Mouse (Mus musculus) neural tube, embryonic 12.5 days (tissue): ENCODE data around the gene Camkk1. TPM values are rescaled to one million over a fixed set of nuclear protein-coding genes. Genes with fewer than 3 reads are reported as not detected.

Experiments
- ATAC-seq: fragments of 200-750 bp; cut with Nextera tagmentation; 2 replicates; pipeline ENCODE4 v1.8.0; 2017; ENCODE audit warnings: low read depth, mild to moderate bottlenecking, moderate TSS enrichment, moderate library complexity; ENCODE audit not compliant: low FRiP score
- H3K27ac ChIP-seq: fragments of 300-500 bp; sonication (generic); 2 replicates; pipeline ENCODE4 v1.5.1; 2016
- H3K27me3 ChIP-seq: fragments of 300-500 bp; sonication (generic); replicated peaks from 2 replicates; pipeline ENCODE4 v1.6.1; 2016; ENCODE audit warnings: mild to moderate bottlenecking
- H3K36me3 ChIP-seq: fragments of 300-500 bp; sonication (generic); 2 replicates; pipeline ENCODE4 v1.6.1; 2016; ENCODE audit warnings: mild to moderate bottlenecking
- H3K4me1 ChIP-seq: fragments of 300-500 bp; sonication (generic); 2 replicates; pipeline ENCODE4 v1.6.1; 2016
- H3K4me2 ChIP-seq: fragments of 300-500 bp; sonication (generic); replicated peaks from 2 replicates; pipeline ENCODE4 v1.6.1; 2016; ENCODE audit warnings: mild to moderate bottlenecking
- H3K4me3 ChIP-seq: fragments of 300-500 bp; sonication (generic); 2 replicates; pipeline ENCODE4 v1.5.1; 2016
- H3K9ac ChIP-seq: fragments of 300-500 bp; sonication (generic); 2 replicates; pipeline ENCODE4 v1.6.1; 2016; ENCODE audit warnings: mild to moderate bottlenecking
- H3K9me3 ChIP-seq: fragments of 300-500 bp; sonication (generic); 2 replicates; pipeline ENCODE4 v1.6.1; 2016; ENCODE audit warnings: mild to moderate bottlenecking
- whole genome bisulfite sequencing: fragments of 180-500 bp; shearing (Covaris S2); methylation state at CpG from one replicate; pipeline ENCODE4 v1.1.7; 2016; 5-methylcytosine and 5-hydroxymethylcytosine counted together
- polyA plus RNA-seq: library from polyadenylated mRNA; unstranded; fragments of >200 nt; fragmentation: Nextera tagmentation; extraction: Ambion mirVana; gene quantifications from 2 replicates; pipeline ENCODE4 v1.2.1, GENCODE M21; 2016

Gene Camkk1
- polyA plus RNA-seq, result 14.7 and 14.8 TPM in 2 replicates

DNA sequence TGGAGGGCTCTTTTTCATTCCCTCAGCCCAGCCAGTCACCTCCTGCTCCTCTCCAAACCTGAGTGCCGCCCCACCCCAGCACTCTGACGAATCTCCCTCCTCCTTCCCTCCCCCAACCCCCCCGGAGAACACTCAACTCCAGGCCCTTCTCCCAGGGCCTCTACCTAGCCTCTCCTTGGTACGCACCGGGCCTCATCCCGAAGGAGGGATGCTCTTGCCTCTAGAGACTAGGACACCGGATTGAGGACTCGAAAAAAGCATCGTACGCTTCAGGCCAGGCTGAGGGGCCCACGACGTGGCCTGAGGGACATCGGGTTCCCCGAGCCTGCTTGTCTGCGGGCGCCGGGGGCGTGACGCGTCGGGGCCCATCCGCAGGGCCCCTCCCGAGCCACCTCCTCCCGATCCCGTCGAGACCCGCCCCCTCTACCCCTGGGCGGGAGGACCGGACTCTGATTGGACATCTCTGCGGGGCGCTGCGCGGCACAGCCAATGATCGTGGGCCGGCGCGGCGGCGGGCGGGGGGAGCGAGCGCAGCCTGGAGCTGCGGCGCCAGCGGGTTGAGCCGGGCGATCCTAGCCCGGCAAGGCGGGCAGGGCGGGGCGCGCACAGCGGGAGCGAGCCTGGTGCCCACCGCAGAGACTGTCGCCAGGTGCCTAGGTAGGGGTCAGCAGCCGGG lies at the start of gene Camkk1:
Camkk1 (plus strand) TSS at position 538 of the 676 bp plus-strand sequence.
- WGBS, result 2% methylated on average over 57 of the region's 57 CpGs
- Histone ChIP-seq H3K4me1 (peaks cover 15% of the 10 kb centered on the region), H3K9me3 (no peaks in the 10 kb centered on the region), H3K27ac (no peak within 1 kb of the TSS), H3K4me2 (peak within 1 kb of the TSS; percentile 98), H3K4me3 (peak within 1 kb of the TSS; percentile 60), H3K36me3 (no peaks in the 10 kb centered on the region), H3K27me3 (peaks cover 20% of the 10 kb centered on the region), H3K9ac (peak within 1 kb of the TSS; percentile 67)
- peak; percentile 96 for ATAC-seq

DNA sequence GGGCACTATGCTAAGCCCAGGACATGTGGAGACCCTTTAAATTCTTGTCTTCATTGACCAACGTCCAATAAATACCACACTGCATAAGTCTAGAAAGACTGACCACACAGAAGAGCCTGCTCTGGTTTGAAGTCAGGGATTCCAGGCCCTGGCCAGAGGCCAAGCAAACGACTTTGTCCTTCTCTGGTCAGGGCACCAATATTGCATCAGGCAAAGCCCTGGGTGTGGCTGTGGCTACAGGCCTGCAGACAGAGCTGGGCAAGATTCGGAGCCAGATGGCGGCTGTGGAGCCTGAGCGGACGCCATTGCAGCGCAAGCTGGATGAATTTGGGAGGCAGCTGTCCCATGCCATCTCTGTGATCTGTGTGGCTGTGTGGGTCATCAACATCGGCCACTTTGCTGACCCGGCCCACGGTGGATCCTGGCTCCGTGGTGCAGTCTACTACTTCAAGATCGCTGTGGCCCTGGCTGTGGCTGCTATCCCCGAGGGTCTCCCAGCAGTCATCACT lies 43.8 kb upstream of the Camkk1 start:
- Histone ChIP-seq H3K4me2 (no peak overlapping the region), H3K9ac (no peak overlapping the region), H3K4me3 (no peak overlapping the region), H3K27ac (no peak overlapping the region), H3K27me3 (no peaks in the 10 kb centered on the region), H3K4me1 (no peaks in the 10 kb centered on the region), H3K9me3 (no peaks in the 10 kb centered on the region), H3K36me3 (no peaks in the 10 kb centered on the region)
- no peak for ATAC-seq
- 84% methylated on average over 13 of the region's 13 CpGs for WGBS

DNA sequence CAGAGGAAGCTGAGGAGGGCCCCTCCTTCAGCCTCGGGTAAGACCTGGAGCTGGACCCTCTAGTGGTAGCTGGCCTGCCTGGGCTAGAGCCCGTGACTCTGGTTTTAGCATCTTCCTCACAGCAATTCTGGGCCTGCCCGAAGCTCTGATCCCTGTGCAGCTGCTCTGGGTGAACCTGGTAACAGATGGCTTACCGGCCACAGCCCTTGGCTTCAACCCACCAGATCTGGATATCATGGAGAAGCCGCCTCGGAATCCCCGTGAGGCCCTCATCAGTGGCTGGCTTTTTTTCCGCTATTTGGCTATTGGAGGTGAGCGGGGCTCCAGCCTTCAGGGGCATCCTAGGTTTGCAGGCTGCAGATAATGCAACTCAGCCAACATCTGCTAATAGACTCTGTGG lies 36.3 kb upstream of the Camkk1 start:
- Histone ChIP-seq H3K9me3 (no peaks in the 10 kb centered on the region), H3K4me1 (no peaks in the 10 kb centered on the region), H3K36me3 (no peaks in the 10 kb centered on the region), H3K27ac (no peak overlapping the region), H3K9ac (no peak overlapping the region), H3K4me2 (no peak overlapping the region), H3K4me3 (no peak overlapping the region), H3K27me3 (no peaks in the 10 kb centered on the region)
- WGBS, result 86% methylated on average over 9 of the region's 9 CpGs
- no peak for ATAC-seq

DNA sequence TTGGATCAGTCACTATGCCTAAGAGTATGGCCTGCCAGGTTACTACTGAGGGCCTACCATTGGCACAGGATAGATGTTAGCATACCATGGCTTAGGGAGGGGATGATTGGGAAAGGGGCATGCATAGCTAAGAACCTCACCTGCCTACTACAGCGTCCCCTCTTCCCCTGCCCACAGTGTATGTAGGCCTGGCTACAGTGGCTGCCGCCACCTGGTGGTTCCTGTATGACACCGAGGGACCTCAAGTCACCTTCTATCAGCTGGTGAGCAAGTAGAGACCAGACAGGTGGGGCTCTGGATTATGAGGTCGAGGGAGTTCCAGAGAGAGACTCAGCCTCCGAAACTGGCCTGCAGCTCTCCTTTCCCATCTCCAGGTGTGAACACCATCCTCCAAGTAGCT lies 35.5 kb upstream of the Camkk1 start:
- Histone ChIP-seq H3K27ac (no peak overlapping the region), H3K4me2 (no peak overlapping the region), H3K9ac (no peak overlapping the region), H3K4me1 (no peaks in the 10 kb centered on the region), H3K9me3 (no peaks in the 10 kb centered on the region), H3K27me3 (no peaks in the 10 kb centered on the region), H3K4me3 (no peak overlapping the region), H3K36me3 (no peaks in the 10 kb centered on the region)
- no peak for ATAC-seq
- WGBS, result 46% methylated on average over 5 of the region's 5 CpGs

DNA sequence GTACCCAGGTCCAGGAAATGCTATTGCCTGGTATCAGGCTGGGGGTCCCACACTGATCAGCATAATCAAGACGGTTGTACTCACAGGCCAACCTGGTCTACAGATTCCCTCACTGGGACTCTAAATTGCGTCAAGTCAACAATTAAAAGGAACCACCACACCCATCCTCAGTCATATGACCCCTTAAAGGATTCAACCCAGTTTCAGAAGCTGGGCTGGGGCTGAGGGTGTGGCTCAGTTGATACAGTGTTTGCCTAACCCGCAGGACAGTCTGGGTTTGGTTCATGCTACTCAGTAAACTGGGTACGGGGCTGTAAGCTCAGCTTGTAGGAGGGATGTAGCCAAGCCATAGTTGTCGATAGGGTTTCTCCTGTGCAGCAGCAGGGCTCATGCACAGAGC lies 32.1 kb upstream of the Camkk1 start:
- no peaks in the 10 kb centered on the region for H3K4me1 ChIP-seq
- no peaks in the 10 kb centered on the region for H3K27me3 ChIP-seq
- H3K4me3 ChIP-seq, result no peak overlapping the region
- no peaks in the 10 kb centered on the region for H3K9me3 ChIP-seq
- ATAC-seq, result no peak
- no peak overlapping the region for H3K4me2 ChIP-seq
- no peak overlapping the region for H3K27ac ChIP-seq
- H3K36me3 ChIP-seq, result no peaks in the 10 kb centered on the region
- H3K9ac ChIP-seq, result no peak overlapping the region
- WGBS, result 80% methylated on average over 5 of the region's 5 CpGs

DNA sequence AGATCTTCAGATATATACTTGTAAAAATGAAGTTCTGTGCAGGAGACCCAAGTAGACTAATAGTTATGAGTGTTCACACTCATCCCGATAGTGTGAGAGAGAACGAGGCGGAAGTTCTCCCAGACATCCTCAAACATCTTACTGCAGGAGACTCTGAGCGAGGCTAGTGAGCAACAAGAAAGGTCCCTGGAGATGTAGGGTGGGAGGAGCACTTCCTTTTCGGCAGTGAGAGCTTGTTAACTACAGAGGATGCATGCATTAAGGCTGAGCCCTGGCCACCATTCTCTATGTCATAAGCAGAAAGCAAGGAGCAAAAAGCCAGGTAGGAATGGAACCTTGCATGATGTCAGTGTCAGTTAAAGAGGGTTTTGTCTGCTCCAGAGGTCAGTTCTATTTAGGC lies 31.6 kb upstream of the Camkk1 start:
- Histone ChIP-seq H3K4me1 (no peaks in the 10 kb centered on the region), H3K4me2 (no peak overlapping the region), H3K36me3 (no peaks in the 10 kb centered on the region), H3K9me3 (no peaks in the 10 kb centered on the region), H3K27me3 (no peaks in the 10 kb centered on the region), H3K27ac (no peak overlapping the region), H3K4me3 (no peak overlapping the region), H3K9ac (no peak overlapping the region)
- WGBS, result 78% methylated on average over 5 of the region's 5 CpGs
- ATAC-seq, result no peak

DNA sequence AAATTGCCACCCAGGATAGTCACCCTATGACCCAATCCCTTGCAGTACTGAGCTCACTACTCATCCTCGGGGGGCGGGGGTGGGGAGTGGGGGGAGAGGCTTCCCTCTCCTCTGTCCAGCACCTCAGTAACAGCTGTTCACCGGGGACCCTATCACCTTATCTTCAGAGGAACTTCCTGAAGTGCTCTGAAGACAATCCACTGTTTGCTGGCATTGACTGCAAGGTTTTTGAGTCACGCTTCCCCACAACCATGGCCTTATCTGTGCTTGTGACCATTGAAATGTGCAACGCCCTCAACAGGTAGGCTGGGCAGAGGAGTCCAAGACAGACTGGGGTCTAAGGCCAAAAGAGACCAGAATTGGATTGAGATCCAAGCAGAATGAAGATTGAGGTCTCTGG lies 31.0 kb upstream of the Camkk1 start:
- Histone ChIP-seq H3K9ac (no peak overlapping the region), H3K4me1 (no peaks in the 10 kb centered on the region), H3K27ac (no peak overlapping the region), H3K36me3 (no peaks in the 10 kb centered on the region), H3K4me2 (no peak overlapping the region), H3K9me3 (no peaks in the 10 kb centered on the region), H3K27me3 (no peaks in the 10 kb centered on the region), H3K4me3 (no peak overlapping the region)
- 80% methylated on average over 5 of the region's 5 CpGs for WGBS
- no peak for ATAC-seq

DNA sequence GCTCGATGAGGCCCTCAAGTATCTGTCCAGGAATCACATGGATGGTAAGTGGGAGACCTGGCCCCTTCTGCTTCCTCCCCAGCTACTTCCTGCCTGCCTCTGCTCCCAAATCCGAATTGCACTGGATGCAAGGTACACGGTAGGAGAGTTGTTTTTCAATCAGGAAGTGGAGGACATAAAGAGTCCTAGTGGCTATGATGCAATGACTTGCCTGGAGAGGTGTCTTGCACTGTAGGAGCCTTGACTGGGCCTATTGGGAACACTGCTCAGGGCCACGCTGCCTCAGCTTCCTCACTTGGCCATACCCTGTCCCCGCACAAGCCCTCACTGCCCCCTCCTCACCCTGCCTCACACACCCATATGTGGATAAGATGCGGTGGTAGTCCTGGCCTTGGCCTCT lies 29.8 kb upstream of the Camkk1 start:
- Histone ChIP-seq H3K36me3 (no peaks in the 10 kb centered on the region), H3K9me3 (no peaks in the 10 kb centered on the region), H3K9ac (no peak overlapping the region), H3K4me3 (no peak overlapping the region), H3K27me3 (no peaks in the 10 kb centered on the region), H3K4me1 (no peaks in the 10 kb centered on the region), H3K27ac (no peak overlapping the region), H3K4me2 (no peak overlapping the region)
- ATAC-seq, result no peak
- 86% methylated on average over 6 of the region's 6 CpGs for WGBS

DNA sequence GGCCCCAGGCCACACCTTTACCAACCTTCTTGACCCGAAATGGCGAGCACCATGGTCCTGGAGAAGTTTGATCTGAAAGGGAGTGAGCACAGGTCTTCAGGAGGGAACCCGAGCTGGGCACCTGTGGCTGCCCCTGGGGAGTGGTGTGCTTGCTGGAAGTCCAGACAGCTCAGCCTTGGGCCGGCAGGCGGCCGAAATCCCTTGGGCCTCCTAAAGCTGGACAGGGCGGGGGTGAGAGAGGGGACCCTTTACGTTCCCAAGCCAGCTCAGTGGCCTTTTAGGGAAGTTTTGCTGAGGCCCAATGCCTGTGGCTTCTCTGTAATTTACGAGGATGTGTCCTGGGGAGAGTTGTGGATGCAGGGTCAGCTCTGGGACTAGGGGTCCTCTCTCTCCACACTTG lies 28.1 kb upstream of the Camkk1 start:
- WGBS, result 78% methylated on average over 9 of the region's 9 CpGs
- H3K9me3 ChIP-seq, result no peaks in the 10 kb centered on the region
- no peaks in the 10 kb centered on the region for H3K36me3 ChIP-seq
- no peak for ATAC-seq
- no peak overlapping the region for H3K9ac ChIP-seq
- no peak overlapping the region for H3K4me2 ChIP-seq
- H3K4me1 ChIP-seq, result no peaks in the 10 kb centered on the region
- H3K27ac ChIP-seq, result no peak overlapping the region
- no peaks in the 10 kb centered on the region for H3K27me3 ChIP-seq
- no peak overlapping the region for H3K4me3 ChIP-seq

DNA sequence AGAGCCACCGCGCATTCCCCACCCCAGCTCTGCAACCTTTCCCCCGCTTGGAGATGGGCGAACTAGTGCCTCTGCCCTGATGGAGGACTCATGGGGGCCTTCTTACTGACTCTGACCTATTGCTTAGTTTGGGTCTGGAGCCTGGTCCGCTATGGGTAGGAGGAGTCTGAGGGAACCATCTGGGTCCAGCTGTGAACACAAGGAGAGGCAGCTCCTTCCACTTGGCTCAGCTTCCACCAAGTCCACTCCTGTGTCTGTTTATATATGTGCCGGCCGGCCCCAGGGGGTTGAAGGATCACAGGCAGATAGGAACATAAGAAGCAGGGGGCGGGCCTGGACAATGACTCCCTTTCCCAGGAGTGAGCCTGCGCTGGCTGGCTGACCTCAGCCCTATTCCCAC lies 26.8 kb upstream of the Camkk1 start:
- 66% methylated on average over 9 of the region's 9 CpGs for WGBS
- Histone ChIP-seq H3K9me3 (no peaks in the 10 kb centered on the region), H3K4me1 (no peaks in the 10 kb centered on the region), H3K4me3 (no peak overlapping the region), H3K4me2 (no peak overlapping the region), H3K27ac (no peak overlapping the region), H3K9ac (no peak overlapping the region), H3K27me3 (no peaks in the 10 kb centered on the region), H3K36me3 (no peaks in the 10 kb centered on the region)
- ATAC-seq, result no peak

DNA sequence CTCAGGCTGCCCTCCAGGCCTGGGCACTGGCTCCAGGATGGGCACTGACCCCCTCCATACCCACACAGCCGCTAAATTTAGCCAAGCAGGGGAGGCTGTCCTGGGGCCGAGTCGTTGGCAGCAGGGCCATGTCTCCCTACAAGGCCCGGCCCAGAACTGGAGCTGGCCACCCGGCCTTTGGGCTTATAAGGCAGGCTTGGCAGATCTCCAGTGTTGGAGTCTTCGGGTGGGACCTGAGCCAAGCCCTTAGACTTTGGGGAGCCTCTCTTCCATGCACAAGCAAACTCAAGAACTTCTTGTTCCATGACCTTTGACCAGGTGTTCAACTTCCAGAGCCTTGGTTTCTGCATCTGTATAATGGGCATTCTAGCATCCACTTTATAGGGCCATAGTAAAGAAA lies 22.5 kb upstream of the Camkk1 start:
- Histone ChIP-seq H3K4me3 (no peak overlapping the region), H3K27me3 (no peaks in the 10 kb centered on the region), H3K9me3 (no peaks in the 10 kb centered on the region), H3K36me3 (no peaks in the 10 kb centered on the region), H3K4me2 (no peak overlapping the region), H3K27ac (no peak overlapping the region), H3K9ac (no peak overlapping the region), H3K4me1 (no peaks in the 10 kb centered on the region)
- ATAC-seq, result no peak
- 93% methylated on average over 6 of the region's 6 CpGs for WGBS

DNA sequence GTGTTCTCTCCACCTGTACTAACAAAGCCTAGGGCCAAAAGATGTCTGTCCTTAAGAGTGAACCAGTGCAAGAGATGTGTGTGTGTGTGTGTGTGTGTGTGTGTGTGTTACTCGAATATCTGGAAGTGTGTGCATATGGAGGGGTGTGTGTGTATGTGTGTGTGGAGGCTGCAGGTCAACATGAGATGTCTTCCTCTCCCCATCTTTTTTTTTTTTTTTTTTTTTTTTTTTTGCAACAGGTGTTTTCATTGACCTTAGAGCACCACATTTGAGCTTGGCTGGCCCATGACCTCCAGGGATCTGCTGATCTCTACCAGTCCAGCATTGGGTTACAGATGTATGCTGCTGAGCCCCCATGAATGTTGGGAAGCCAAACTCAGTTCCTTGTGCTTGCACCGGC lies 22.0 kb upstream of the Camkk1 start:
- Histone ChIP-seq H3K27me3 (no peaks in the 10 kb centered on the region), H3K4me1 (no peaks in the 10 kb centered on the region), H3K36me3 (no peaks in the 10 kb centered on the region), H3K4me3 (no peak overlapping the region), H3K9ac (no peak overlapping the region), H3K9me3 (no peaks in the 10 kb centered on the region), H3K27ac (no peak overlapping the region), H3K4me2 (no peak overlapping the region)
- no peak for ATAC-seq
- WGBS, result 87% methylated on average over 2 of the region's 2 CpGs
